Mouse (Mus musculus) forebrain, embryonic 14.5 days (tissue): ENCODE data around the gene BC051142. TPM values are rescaled to one million over a fixed set of nuclear protein-coding genes. Genes with fewer than 3 reads are reported as not detected.

Source experiments
- ATAC-seq: fragments of 200-750 bp; cut with Nextera tagmentation; 2 replicates; pipeline ENCODE4 v1.8.0; 2017; ENCODE audit warnings: mild to moderate bottlenecking, moderate library complexity
- DNase-seq: peaks from one replicate; pipeline ENCODE4 v3.0.0-alpha.2; 2015; ENCODE audit warnings: low spot score
- H3K27ac ChIP-seq: fragments of 300-500 bp; sonication (generic); 2 replicates; pipeline ENCODE4 v1.5.1; 2014; ENCODE audit warnings: low read depth, mild to moderate bottlenecking, control low read depth, low read length, moderate library complexity
- H3K27me3 ChIP-seq: fragments of 300-500 bp; sonication (generic); replicated peaks from 2 replicates; pipeline ENCODE4 v1.6.1; 2014; ENCODE audit warnings: low read length, control low read depth, mixed read lengths; ENCODE audit not compliant: control insufficient read depth, insufficient read depth
- H3K36me3 ChIP-seq: fragments of 300-500 bp; sonication (generic); 2 replicates; pipeline ENCODE4 v1.6.1; 2014; ENCODE audit warnings: low read length, control low read depth; ENCODE audit not compliant: control insufficient read depth, insufficient read depth
- H3K4me1 ChIP-seq: fragments of 300-500 bp; sonication (generic); 2 replicates; pipeline ENCODE4 v1.6.1; 2014; ENCODE audit warnings: antibody characterized with exemption, low read length, control low read depth; ENCODE audit not compliant: control insufficient read depth, insufficient read depth
- H3K4me2 ChIP-seq: fragments of 300-500 bp; sonication (generic); 2 replicates; pipeline ENCODE4 v1.6.1; 2014; ENCODE audit warnings: mild to moderate bottlenecking, control low read depth, low read length
- H3K4me3 ChIP-seq: fragments of 300-500 bp; sonication (generic); 2 replicates; pipeline ENCODE4 v1.5.1; 2014; ENCODE audit warnings: low read depth, low read length, control low read depth
- H3K9ac ChIP-seq: fragments of 300-500 bp; sonication (generic); 2 replicates; pipeline ENCODE4 v1.6.1; 2014; ENCODE audit warnings: mild to moderate bottlenecking, low read length, control low read depth, moderate library complexity
- H3K9me3 ChIP-seq: fragments of 300-500 bp; sonication (generic); replicated peaks from 2 replicates; pipeline ENCODE4 v1.6.1; 2016; ENCODE audit warnings: low read length, control low read depth, mixed read lengths; ENCODE audit not compliant: control insufficient read depth
- WGBS: fragments of 180-500 bp; shearing (Covaris S2); extraction: QIAGEN DNeasy Blood & Tissue Kit; methylation state at CpG from one replicate; pipeline ENCODE4 v1.1.7; 2014; 5-methylcytosine and 5-hydroxymethylcytosine counted together
- polyA plus RNA-seq: library from polyadenylated mRNA; unstranded; fragments of >200 nt; fragmentation: Nextera tagmentation; extraction: Ambion mirVana; gene quantifications from 2 replicates; pipeline ENCODE4 v1.2.1, GENCODE M21; 2014

The BC051142 gene
- polyA plus RNA-seq, 1 experiment from 2014 or later: 4.2 TPM

GRCm38 (mm10) chr17:34388513-34388912 is 10.1 kb upstream of the BC051142 start:
- Histone ChIP-seq H3K4me2 (no peak overlapping the region), H3K4me3 (no peak overlapping the region), H3K9me3 (no peaks in the 10 kb centered on the region), H3K27me3 (0 out of 2 replicates have a peak, but pooled peaks cover 2% of the 10 kb centered on the region), H3K9ac (no peak overlapping the region), H3K27ac (no peak overlapping the region), H3K36me3 (no peaks in the 10 kb centered on the region), H3K4me1 (no peaks in the 10 kb centered on the region)
- ATAC-seq: no peak
- peak; percentile 49 for DNase-seq
- 32% methylated on average over 4 of the region's 4 CpGs for WGBS

DNA sequence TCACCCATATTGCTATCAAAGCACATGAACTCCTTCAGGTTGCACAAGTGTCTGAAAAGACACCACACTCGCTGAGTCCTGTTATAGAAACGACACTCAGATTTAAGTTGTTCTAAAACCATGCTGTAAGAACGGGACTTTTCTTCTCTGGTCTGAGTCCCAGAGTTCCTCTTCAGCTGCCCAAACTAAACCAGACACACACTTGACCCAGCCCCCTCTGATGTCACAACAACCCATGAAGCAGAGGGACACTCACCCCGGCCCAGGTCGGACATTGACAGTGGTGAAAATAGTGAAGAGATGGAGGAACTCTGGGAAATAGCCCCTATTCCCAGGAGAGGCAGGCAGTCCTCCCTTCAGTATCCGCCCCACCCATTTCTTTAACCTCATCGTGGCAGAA is 7.1 kb upstream of the BC051142 start:
- ATAC-seq: no peak
- Histone ChIP-seq H3K27me3 (0 out of 2 replicates have a peak, but pooled peaks cover 2% of the 10 kb centered on the region), H3K9ac (no peak overlapping the region), H3K4me1 (no peaks in the 10 kb centered on the region), H3K9me3 (no peaks in the 10 kb centered on the region), H3K36me3 (no peaks in the 10 kb centered on the region), H3K27ac (no peak overlapping the region), H3K4me2 (peak overlapping the region; percentile 58; the same call in 1 of the 2 replicates), H3K4me3 (no peak overlapping the region)
- WGBS: 77% methylated on average over 7 of the region's 7 CpGs
- no peak for DNase-seq

DNA sequence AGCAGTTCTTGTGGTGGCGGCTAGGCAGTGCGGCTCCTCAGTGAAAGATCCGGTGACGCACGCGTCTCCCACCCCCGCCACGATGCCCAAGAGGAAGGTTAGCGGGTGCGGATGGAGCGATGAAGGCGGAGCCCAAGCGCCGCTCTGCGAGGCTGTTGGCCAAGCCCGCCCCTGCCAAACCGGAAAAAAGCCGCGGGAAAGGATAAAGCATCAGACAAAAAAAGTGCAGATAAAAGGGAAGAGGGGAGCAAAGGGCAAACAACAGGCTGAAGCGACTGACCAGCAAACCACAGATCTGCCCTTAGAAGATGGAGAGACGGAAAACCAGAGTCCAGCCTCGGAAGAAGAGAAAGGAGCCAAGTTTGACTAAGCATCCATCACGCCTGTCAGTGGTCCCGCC is 6.3 kb upstream of the BC051142 start:
- Histone ChIP-seq H3K36me3 (no peaks in the 10 kb centered on the region), H3K9me3 (no peaks in the 10 kb centered on the region), H3K4me3 (peak overlapping the region; percentile 35), H3K9ac (peak overlapping the region; percentile 53), H3K4me1 (no peaks in the 10 kb centered on the region), H3K27ac (no peak overlapping the region), H3K27me3 (0 out of 2 replicates have a peak, but pooled peaks cover 2% of the 10 kb centered on the region), H3K4me2 (peak overlapping the region; percentile 58)
- ATAC-seq: peak; percentile 77
- DNase-seq: peak; percentile 64
- 4% methylated on average over 24 of the region's 24 CpGs for WGBS

- Histone ChIP-seq H3K27ac (no peak overlapping the region), H3K4me2 (no peak overlapping the region), H3K9ac (no peak overlapping the region), H3K27me3 (no peaks in the 10 kb centered on the region), H3K4me1 (no peaks in the 10 kb centered on the region), H3K9me3 (no peaks in the 10 kb centered on the region), H3K36me3 (no peaks in the 10 kb centered on the region), H3K4me3 (no peak overlapping the region)
- 61% methylated on average over 5 of the region's 5 CpGs for WGBS
- ATAC-seq: no peak
- DNase-seq: no peak
Observed at GRCm38 (mm10) chr17:34397357-34397756, 1.3 kb upstream of the BC051142 start.

DNA sequence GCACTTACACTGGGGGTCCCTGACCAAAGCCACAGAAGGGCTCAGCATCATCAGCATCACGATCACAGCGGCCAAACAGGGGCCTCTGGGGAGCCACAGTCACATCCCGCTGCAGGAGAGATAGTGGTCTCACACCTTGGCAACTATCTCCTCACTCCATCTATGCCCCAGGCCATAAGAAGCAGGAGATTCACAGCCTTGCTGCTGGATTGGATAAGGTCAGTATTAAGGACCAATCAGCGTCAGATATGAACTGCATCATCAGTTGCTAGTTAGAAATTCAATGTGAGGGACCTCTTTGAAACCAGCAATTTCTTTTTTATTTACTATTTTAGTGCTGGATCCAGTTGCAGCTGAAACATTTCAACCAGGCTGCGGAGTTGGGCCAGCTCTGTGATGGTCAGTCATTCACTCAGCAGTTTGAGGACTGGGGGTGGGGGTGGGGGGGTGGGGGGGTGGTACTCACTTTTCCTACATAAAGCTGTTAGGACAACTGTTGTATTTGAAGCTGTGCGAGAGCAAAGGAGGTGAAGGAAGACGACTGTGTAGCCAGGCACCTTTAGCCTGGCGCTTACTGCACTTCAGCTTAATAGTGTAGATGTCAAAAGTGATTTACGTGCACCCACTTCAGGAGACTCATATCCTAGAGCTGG is 436 bp upstream of the BC051142 start:
- Histone ChIP-seq H3K4me1 (no peaks in the 10 kb centered on the region), H3K27me3 (no peaks in the 10 kb centered on the region), H3K27ac (peak overlapping the region; percentile 97; the same call in 1 of the 2 replicates), H3K9me3 (no peaks in the 10 kb centered on the region), H3K9ac (no peak overlapping the region), H3K4me3 (peak overlapping the region; percentile 61), H3K4me2 (peak overlapping the region; percentile 60), H3K36me3 (no peaks in the 10 kb centered on the region)
- DNase-seq: peak; percentile 93
- WGBS: 12% methylated on average over 9 of the region's 9 CpGs
- peak; percentile 86 for ATAC-seq

DNA sequence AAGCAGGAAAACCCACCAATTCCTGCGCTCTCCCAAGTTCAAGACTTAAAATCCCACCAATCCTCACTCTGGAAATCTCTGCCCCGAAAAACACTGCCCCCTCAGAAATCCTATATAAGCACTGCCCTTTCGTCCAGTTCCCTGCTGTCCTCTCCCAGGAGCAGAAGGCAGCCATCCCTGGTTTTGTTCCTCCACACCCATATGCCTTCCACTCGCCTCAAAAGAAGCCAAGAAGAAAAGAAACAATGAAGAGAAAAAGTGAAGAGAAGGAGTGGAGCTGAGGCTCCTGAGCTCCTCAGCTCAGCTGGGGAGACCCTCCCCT is 735 bp downstream of the BC051142 start:
- ATAC-seq (no peak), DNase-seq (no peak)
- Histone ChIP-seq H3K4me1 (no peaks in the 10 kb centered on the region), H3K36me3 (no peaks in the 10 kb centered on the region), H3K9me3 (no peaks in the 10 kb centered on the region), H3K4me2 (peak overlapping the region; percentile 60), H3K27me3 (no peaks in the 10 kb centered on the region), H3K27ac (peak overlapping the region; percentile 97; the same call in 1 of the 2 replicates), H3K9ac (peak overlapping the region; percentile 84; the same call in 1 of the 2 replicates), H3K4me3 (peak overlapping the region; percentile 61)
- WGBS: 36% methylated on average over 4 of the region's 4 CpGs

DNA sequence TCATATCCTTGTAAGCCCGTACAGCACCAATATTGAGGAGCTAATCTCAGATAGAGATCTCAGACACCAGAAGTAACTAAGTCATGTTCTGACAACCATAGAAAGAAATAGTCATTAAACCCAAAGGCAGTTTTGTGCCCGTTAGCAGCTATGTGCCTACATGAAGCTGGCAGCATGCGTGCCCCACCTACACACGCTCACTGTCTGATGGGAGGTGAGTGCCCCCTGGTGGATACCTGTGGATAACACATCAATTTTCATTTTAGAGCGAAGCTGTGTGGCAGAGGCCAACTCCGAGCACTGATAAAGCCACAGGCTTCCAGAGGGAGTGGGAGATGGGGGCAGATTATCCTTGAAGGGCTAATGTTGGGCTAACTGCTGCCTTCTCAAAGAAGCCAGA is 12.5 kb downstream of the BC051142 start:
- H3K4me1 ChIP-seq: no peaks in the 10 kb centered on the region
- no peak overlapping the region for H3K27ac ChIP-seq
- 20% methylated on average over 6 of the region's 6 CpGs for WGBS
- no peaks in the 10 kb centered on the region for H3K9me3 ChIP-seq
- H3K4me2 ChIP-seq: no peak overlapping the region
- H3K4me3 ChIP-seq: no peak overlapping the region
- 0 out of 2 replicates have a peak, but pooled peaks have one; percentile 42 for ATAC-seq
- H3K36me3 ChIP-seq: no peaks in the 10 kb centered on the region
- no peaks in the 10 kb centered on the region for H3K27me3 ChIP-seq
- H3K9ac ChIP-seq: no peak overlapping the region
- peak; percentile 84 for DNase-seq

- no peak overlapping the region for H3K9ac ChIP-seq
- H3K36me3 ChIP-seq: no peaks in the 10 kb centered on the region
- H3K4me2 ChIP-seq: no peak overlapping the region
- WGBS: 72% methylated on average over 7 of the region's 7 CpGs
- no peaks in the 10 kb centered on the region for H3K27me3 ChIP-seq
- H3K4me1 ChIP-seq: no peaks in the 10 kb centered on the region
- ATAC-seq (no peak), DNase-seq (no peak)
- no peaks in the 10 kb centered on the region for H3K9me3 ChIP-seq
- no peak overlapping the region for H3K27ac ChIP-seq
- H3K4me3 ChIP-seq: no peak overlapping the region
Observed at GRCm38 (mm10) chr17:34420014-34420413, 21.4 kb downstream of the BC051142 start.

GRCm38 (mm10) chr17:34427597-34427996 is 29.0 kb downstream of the BC051142 start:
- Histone ChIP-seq H3K36me3 (no peaks in the 10 kb centered on the region), H3K9ac (no peak overlapping the region), H3K9me3 (no peaks in the 10 kb centered on the region), H3K27me3 (no peaks in the 10 kb centered on the region), H3K4me3 (no peak overlapping the region), H3K27ac (no peak overlapping the region), H3K4me2 (no peak overlapping the region), H3K4me1 (no peaks in the 10 kb centered on the region)
- DNase-seq: no peak
- ATAC-seq: no peak
